Mouse (Mus musculus) embryonic facial prominence, embryonic 10.5 days (tissue): ENCODE data around the gene Rnf150. TPM values are rescaled to one million over a fixed set of nuclear protein-coding genes. Genes with fewer than 3 reads are reported as not detected.

ENCODE experiments used
- DNase-seq: peaks from one replicate; pipeline ENCODE4 v3.0.0-alpha.2; 2017; ENCODE audit warnings: low spot score
- H3K27ac ChIP-seq: fragments of 300-500 bp; sonication (generic); replicated peaks from 2 replicates; pipeline ENCODE4 v1.5.1; 2016; ENCODE audit warnings: mild to moderate bottlenecking
- H3K27me3 ChIP-seq: fragments of 300-500 bp; sonication (generic); replicated peaks from 2 replicates; pipeline ENCODE4 v1.6.1; 2016; ENCODE audit warnings: low read depth, mild to moderate bottlenecking; ENCODE audit not compliant: poor library complexity, severe bottlenecking
- H3K36me3 ChIP-seq: fragments of 300-500 bp; sonication (generic); replicated peaks from 2 replicates; pipeline ENCODE4 v1.6.1; 2016; ENCODE audit warnings: mild to moderate bottlenecking, moderate library complexity
- H3K4me1 ChIP-seq: fragments of 300-500 bp; sonication (generic); 2 replicates; pipeline ENCODE4 v1.6.1; 2016
- H3K4me3 ChIP-seq: fragments of 300-500 bp; sonication (generic); 2 replicates; pipeline ENCODE4 v1.5.1; 2016; ENCODE audit warnings: mild to moderate bottlenecking, moderate library complexity
- H3K9me3 ChIP-seq: fragments of 300-500 bp; sonication (generic); 2 replicates; pipeline ENCODE4 v1.6.1; 2016; ENCODE audit warnings: mild to moderate bottlenecking
- WGBS: fragments of 180-500 bp; shearing (Covaris S2); methylation state at CpG from one replicate; pipeline ENCODE4 v1.1.7; 2016; 5-methylcytosine and 5-hydroxymethylcytosine counted together
- polyA plus RNA-seq: library from polyadenylated mRNA; unstranded; fragments of >200 nt; fragmentation: Nextera tagmentation; extraction: Ambion mirVana; gene quantifications from 2 replicates; pipeline ENCODE4 v1.2.1, GENCODE M21; 2016

The Rnf150 gene
- polyA plus RNA-seq: 1.8 and 2.5 TPM in 2 replicates

DNA sequence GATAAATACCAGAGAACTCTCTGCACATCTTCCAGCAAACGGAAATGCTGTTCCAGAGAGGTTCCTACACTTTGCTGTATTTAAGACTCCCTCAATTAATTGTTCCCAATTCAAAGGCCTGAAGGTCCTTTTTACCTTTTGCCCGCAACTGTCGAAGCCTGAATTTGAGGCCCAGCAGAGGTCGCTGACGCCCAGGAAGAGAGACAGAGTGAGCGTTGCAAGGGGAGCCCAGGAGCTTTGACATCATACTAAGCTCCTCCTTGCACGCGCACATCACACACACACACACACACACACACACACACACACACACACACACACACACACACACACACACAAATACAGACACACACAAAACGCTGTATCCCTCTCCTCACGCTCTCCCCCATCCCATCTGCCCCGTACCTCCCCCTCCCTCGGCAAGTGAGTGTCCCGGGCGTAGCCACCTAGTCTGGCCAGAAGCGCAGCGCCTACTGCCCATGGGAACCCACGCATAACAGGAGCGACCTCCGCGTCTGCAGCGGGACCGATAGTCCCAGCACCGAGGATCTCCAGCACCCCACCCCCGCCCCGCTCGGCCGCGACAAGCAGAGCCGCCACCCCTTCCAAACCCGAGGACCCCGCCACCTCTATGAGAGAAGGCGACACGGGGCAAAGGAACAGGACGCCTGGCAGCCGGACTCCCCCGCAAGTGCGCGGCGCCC, at the start of gene Rnf150:
TSS of gene Rnf150 (plus strand) at position 316 of the 704 bp plus-strand sequence.
- H3K9me3 ChIP-seq: no peaks in the 10 kb centered on the region
- H3K27ac ChIP-seq: peak within 1 kb of the TSS; percentile 94
- no peaks in the 10 kb centered on the region; the same call in 1 of the 2 replicates for H3K27me3 ChIP-seq
- DNase-seq: peak; percentile 85
- no peaks in the 10 kb centered on the region for H3K36me3 ChIP-seq
- peaks cover 25% of the 10 kb centered on the region for H3K4me1 ChIP-seq
- H3K4me3 ChIP-seq: peak within 1 kb of the TSS; percentile 89
- WGBS: under 1% methylated on average over 39 of the region's 39 CpGs

DNA sequence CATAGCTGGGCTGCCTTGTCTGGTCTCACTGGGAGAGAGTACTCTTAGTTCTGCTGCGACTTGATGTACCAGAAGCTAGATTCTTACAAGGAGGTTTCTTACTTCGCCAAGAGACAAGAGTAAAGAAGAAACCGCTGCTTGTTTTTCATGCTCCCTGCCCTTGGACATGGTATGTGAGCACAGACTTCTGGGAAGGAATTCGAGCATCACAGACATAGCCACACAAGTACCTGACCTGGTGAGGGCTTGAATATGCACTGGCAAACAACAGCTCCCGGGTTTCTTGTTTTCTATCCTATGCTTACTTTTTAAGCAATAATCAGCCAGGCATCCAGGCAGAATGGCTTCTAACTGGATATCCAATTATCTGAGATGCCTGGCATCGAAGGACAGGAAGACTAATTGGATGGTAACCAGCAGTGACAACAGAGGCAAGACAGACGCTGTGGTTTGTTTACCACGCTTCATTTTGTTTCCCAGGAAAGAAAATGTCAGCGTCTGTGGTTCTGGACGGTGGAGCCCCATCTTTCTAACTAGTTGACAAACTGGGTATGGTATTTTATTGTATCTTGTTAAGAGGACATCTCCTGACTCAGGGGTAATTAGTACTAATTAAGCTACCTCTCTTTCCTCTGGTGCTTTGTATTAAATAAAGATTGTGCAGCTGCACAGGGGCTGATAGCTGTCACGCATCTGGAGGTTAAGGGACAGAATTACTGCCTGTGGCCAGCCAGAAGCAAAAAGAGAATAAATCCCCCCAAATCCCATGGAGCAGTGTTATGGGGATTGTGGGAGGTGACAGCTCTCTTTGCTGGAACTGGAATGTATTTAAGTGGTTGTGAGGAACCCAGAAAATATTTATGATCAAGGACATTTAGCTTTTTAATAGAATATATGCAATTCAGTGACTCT, 36.8 kb upstream of the Rnf150 start:
- no peak overlapping the region for H3K27ac ChIP-seq
- DNase-seq: no peak
- WGBS: 69% methylated on average over 11 of the region's 11 CpGs
- H3K4me3 ChIP-seq: no peak overlapping the region
- H3K27me3 ChIP-seq: no peaks in the 10 kb centered on the region
- H3K9me3 ChIP-seq: no peaks in the 10 kb centered on the region
- no peaks in the 10 kb centered on the region for H3K36me3 ChIP-seq
- no peaks in the 10 kb centered on the region for H3K4me1 ChIP-seq

DNA sequence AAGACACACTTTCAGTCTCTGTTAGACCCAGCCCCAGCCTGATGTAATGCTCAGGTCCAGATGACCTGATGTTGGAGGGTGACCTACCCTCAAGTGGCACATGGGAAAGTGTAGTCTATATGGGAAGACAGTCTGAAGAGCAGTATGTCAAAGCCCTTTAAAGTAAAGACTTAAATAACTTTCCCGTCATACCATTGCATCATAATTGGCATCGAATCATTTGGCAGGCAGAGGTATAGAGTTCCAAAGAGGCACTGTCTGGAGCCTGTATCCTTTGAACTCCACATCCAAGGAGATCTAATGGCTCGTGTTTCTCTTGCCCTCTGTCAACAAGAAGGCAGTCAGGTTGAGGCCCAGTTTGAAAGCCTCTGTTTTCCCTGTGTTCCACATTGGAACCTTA, 22.7 kb upstream of the Rnf150 start:
- Histone ChIP-seq H3K36me3 (no peaks in the 10 kb centered on the region), H3K9me3 (no peaks in the 10 kb centered on the region), H3K4me1 (no peaks in the 10 kb centered on the region), H3K4me3 (no peak overlapping the region), H3K27me3 (no peaks in the 10 kb centered on the region), H3K27ac (no peak overlapping the region)
- WGBS: 72% methylated on average over 3 of the region's 3 CpGs
- no peak for DNase-seq

DNA sequence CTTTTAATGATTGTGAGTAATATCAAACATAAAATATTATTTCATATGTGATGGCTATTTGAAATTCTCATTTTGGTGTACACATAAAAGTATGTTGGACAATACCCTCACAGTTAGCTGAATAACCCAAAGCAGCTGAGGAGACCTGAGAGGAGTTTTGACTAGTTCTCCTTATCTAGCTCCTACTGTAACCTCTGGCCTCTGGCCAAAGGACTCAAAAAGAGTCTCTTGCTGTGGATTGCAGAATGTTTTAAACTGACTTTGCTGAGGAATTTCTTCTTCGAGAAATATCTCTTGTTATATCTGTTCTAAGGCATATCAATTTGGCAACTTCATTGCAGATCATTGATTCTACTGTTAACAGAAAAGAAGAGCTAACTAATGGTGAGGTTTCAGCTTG, 22.2 kb upstream of the Rnf150 start:
- Histone ChIP-seq H3K4me3 (no peak overlapping the region), H3K27me3 (no peaks in the 10 kb centered on the region), H3K9me3 (no peaks in the 10 kb centered on the region), H3K4me1 (no peaks in the 10 kb centered on the region), H3K36me3 (no peaks in the 10 kb centered on the region), H3K27ac (no peak overlapping the region)
- WGBS: 55% methylated on average over 1 of the region's 1 CpGs
- no peak for DNase-seq

DNA sequence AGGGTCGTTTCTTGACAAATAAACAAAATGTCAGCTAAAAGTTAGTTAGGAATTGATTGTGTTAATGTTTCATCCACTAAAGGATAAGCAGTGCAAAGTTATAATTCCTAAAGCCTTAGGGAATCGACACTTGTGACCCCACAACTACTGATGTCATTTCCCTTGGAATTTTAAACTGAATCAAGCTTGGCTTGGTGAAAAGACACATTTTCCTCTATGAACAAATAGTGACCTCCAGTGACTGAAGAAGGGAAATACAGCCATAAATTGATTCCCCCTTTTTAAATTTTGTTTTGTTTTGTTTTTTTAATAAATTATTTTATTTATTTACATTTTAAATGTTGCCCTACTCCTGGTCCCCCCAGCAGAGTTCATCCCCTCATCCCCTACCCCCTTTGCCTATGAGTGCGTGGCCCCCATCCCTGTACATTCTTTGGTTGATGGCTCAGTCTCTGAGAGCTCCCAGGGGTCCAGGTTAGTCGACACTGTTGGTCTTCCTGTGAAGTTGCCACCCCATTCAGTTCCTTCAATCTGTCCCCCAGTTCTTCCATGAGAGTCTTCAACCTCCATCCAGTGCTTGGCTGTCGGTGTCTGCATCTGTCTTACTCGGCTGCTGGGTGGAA, 21.5 kb upstream of the Rnf150 start:
- Histone ChIP-seq H3K36me3 (no peaks in the 10 kb centered on the region), H3K4me3 (no peak overlapping the region), H3K27me3 (no peaks in the 10 kb centered on the region), H3K9me3 (no peaks in the 10 kb centered on the region), H3K27ac (no peak overlapping the region), H3K4me1 (no peaks in the 10 kb centered on the region)
- WGBS: 65% methylated on average over 6 of the region's 6 CpGs
- no peak for DNase-seq

DNA sequence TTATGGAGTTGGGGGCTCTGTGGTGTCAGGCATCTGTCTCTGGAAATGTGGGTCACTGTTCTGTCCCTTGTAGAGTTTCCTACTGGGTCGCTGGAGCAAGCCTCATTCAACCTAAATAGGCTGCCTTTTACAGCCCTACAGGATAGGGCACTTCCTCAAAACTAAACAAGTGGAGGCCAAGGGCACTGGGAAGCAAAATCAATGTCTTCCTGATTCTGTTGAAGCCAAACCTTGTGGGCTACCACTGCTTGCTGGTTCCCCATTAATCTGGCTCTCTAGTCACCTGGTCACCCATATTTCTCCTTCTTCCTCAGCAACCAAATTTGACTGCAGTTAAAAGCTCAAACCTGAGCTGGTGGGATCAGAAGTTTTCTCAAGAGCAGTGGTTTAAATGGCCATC, 19.5 kb upstream of the Rnf150 start:
- Histone ChIP-seq H3K27me3 (no peaks in the 10 kb centered on the region), H3K36me3 (no peaks in the 10 kb centered on the region), H3K27ac (no peak overlapping the region), H3K4me3 (no peak overlapping the region), H3K9me3 (no peaks in the 10 kb centered on the region), H3K4me1 (no peaks in the 10 kb centered on the region)
- 31% methylated on average over 1 of the region's 1 CpGs for WGBS
- DNase-seq: no peak

DNA sequence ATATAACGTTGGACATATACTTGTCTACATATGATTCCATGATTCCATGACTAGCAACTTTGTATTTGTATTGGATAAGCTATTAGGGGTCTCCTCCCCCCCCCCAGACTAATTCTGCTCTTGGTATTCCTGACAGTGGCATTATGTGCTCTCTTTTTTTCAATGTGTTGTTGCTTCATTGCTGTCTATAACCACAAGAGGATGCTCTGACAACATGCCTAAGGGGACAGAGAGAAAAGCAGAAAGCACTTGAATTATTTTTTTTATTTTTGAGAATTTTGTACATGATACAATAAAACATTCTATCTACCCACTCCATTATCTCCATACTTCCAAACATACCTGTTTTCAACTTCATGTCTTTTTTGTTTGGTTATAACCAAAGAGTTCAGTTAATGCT, 18.7 kb upstream of the Rnf150 start:
- no peaks in the 10 kb centered on the region for H3K4me1 ChIP-seq
- H3K27ac ChIP-seq: no peak overlapping the region
- DNase-seq: no peak
- H3K9me3 ChIP-seq: no peaks in the 10 kb centered on the region
- H3K4me3 ChIP-seq: no peak overlapping the region
- H3K36me3 ChIP-seq: no peaks in the 10 kb centered on the region
- WGBS: 51% methylated on average over 1 of the region's 1 CpGs
- no peaks in the 10 kb centered on the region for H3K27me3 ChIP-seq

DNA sequence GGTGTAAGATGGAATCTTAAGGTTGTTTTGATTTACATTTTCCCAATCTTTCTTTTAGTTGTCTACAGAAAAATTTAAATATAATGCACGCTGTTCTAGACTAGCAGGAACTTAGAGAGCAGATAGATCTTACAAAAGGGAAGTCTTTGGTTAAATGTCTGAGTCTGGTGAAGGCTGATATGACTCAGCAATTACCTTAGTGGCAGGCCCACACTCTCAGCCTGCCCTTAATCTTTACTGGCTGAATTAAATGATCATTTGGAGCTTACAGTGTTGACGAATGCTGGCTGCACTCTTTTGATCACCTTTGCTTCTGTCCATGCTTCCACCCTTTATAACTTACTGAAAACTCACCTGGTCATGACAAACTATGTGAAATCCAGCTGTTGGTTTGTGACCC, 17.1 kb upstream of the Rnf150 start:
- no peak overlapping the region for H3K27ac ChIP-seq
- no peaks in the 10 kb centered on the region for H3K36me3 ChIP-seq
- H3K9me3 ChIP-seq: no peaks in the 10 kb centered on the region
- DNase-seq: no peak
- WGBS: 75% methylated on average over 2 of the region's 2 CpGs
- no peak overlapping the region for H3K4me3 ChIP-seq
- H3K4me1 ChIP-seq: no peaks in the 10 kb centered on the region
- H3K27me3 ChIP-seq: no peaks in the 10 kb centered on the region

DNA sequence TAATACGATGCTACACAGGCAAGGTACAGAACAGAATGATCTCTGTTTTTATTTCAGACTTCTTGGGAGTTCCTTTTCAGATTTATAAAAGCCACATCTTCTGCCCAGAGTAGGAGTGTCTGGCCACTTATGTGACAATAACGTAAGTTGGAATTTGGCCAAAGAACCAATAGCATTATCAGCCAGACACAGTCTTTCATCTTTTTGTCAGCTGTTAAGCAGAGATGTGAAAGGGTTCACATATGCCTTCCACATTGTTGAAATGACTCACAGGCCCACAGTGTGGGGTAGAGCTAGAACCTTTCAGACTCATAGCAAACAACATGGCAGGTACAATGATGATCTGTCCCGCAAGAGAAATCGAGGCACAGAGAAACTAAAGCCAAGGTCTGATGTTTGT, 16.4 kb upstream of the Rnf150 start:
- Histone ChIP-seq H3K9me3 (no peaks in the 10 kb centered on the region), H3K4me3 (no peak overlapping the region), H3K27ac (no peak overlapping the region), H3K27me3 (no peaks in the 10 kb centered on the region), H3K4me1 (no peaks in the 10 kb centered on the region), H3K36me3 (no peaks in the 10 kb centered on the region)
- DNase-seq: no peak
- 90% methylated on average over 4 of the region's 4 CpGs for WGBS

DNA sequence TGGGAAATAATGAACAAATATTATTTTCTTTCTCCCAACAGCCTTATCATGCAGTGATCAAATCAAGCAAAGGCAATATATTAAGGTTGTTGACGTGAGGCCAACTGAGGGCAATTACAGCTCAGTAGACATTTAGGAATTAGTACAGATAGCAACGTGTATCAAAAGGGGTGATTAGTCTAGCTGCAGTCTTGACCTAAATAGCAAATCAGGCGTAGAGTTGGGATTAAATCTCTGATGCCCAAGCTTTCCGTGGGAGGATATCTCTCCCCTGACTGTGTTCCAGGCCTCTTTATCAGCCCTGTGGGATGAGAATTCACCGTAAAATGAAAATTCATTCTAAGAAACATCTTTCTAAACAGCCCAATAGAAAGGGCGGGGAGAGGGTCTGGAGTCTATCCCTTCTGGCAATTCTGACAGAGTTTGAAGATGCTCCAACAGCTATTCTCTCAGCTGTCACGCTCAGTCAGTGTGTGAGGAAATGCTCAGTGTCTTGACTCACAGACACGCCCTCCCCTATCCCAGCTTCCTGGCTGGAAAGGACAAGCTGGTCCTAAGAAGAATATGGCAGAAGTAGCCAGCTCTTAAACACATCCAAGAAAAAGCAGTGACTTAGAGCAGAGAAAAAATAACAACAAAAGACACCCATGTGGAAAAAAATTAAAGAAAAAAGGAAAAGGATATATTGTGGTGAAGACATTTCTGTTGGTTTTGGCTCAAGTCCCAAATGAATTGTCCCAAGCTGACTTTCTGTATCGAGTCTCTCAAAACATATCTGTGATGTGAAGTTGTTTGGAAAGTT, 4.4 kb upstream of the Rnf150 start:
- Histone ChIP-seq H3K36me3 (no peaks in the 10 kb centered on the region), H3K9me3 (no peaks in the 10 kb centered on the region), H3K4me1 (no peaks in the 10 kb centered on the region), H3K27ac (no peak overlapping the region), H3K27me3 (no peaks in the 10 kb centered on the region; the same call in 1 of the 2 replicates), H3K4me3 (no peak overlapping the region)
- WGBS: 77% methylated on average over 9 of the region's 9 CpGs
- DNase-seq: no peak

DNA sequence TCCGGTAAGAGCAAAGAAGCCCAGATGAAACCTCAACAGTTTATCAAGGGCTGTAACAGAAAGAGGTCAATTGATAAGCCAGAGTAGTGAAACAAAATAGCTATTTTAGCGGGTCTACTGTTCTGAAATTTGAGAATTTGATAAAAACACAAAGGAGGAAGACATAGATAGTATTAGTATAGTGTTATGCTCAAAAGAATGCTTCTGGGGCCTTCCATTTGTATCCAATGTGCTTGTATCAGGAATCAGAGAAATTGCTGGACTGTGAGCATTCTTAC, 3.9 kb upstream of the Rnf150 start:
- 81% methylated on average over 2 of the region's 2 CpGs for WGBS
- Histone ChIP-seq H3K4me3 (no peak overlapping the region), H3K27ac (no peak overlapping the region), H3K9me3 (no peaks in the 10 kb centered on the region), H3K27me3 (no peaks in the 10 kb centered on the region; the same call in 1 of the 2 replicates), H3K36me3 (no peaks in the 10 kb centered on the region), H3K4me1 (0 out of 2 replicates have a peak, but pooled peaks cover 1% of the 10 kb centered on the region)
- no peak for DNase-seq
